Mouse (Mus musculus) C2C12 (cell line): ENCODE measurements around the gene Parp2. TPM values are rescaled to one million over a fixed set of nuclear protein-coding genes. Genes with fewer than 3 reads are reported as not detected.

Experiments
- H3K27me3 ChIP-seq: one replicate; pipeline ENCODE4 v1.6.1; 2011; ENCODE audit not compliant: control insufficient read depth, insufficient read depth, insufficient read length
- H3K36me3 ChIP-seq: one replicate; pipeline ENCODE4 v1.6.1; 2011; ENCODE audit not compliant: control insufficient read depth, insufficient read depth
- H3K4me3 ChIP-seq: one replicate; pipeline ENCODE4 v1.5.1; 2011; ENCODE audit warnings: mild to moderate bottlenecking, control low read depth; ENCODE audit not compliant: poor library complexity, insufficient read depth, severe bottlenecking
- H3K79me2 ChIP-seq: one replicate; pipeline ENCODE4 v1.6.1; 2011; ENCODE audit not compliant: control insufficient read depth, insufficient read depth
- H3K79me3 ChIP-seq: one replicate; pipeline ENCODE4 v1.6.1; 2011; ENCODE audit warnings: low read depth, control low read depth
- H3ac ChIP-seq: one replicate; pipeline ENCODE3; 2011; ENCODE audit warnings: low read depth; ENCODE audit not compliant: control insufficient read depth, insufficient read length
- CTCF ChIP-seq: IDR thresholded peaks from one replicate; pipeline ENCODE4 v1.5.1; 2011; ENCODE audit not compliant: control insufficient read depth, insufficient read depth, insufficient read length
- MAX ChIP-seq: IDR thresholded peaks from one replicate; pipeline ENCODE4 v1.6.1; 2011; ENCODE audit warnings: mild to moderate bottlenecking, control low read depth
- MYOD1 ChIP-seq: IDR thresholded peaks from one replicate; pipeline ENCODE4 v1.6.1; 2011; ENCODE audit warnings: low read depth; ENCODE audit not compliant: control insufficient read depth, insufficient read length
- polyA plus RNA-seq: library from polyadenylated mRNA; unstranded; fragments of >200 nt; fragmentation: generic; extraction: Trizol; gene quantifications from one replicate; pipeline ENCODE4 v1.2.1, GENCODE M21; 2012; ENCODE audit warnings: missing spikeins

Parp2 gene
- polyA plus RNA-seq, 1 experiment, result 18.2 TPM

DNA sequence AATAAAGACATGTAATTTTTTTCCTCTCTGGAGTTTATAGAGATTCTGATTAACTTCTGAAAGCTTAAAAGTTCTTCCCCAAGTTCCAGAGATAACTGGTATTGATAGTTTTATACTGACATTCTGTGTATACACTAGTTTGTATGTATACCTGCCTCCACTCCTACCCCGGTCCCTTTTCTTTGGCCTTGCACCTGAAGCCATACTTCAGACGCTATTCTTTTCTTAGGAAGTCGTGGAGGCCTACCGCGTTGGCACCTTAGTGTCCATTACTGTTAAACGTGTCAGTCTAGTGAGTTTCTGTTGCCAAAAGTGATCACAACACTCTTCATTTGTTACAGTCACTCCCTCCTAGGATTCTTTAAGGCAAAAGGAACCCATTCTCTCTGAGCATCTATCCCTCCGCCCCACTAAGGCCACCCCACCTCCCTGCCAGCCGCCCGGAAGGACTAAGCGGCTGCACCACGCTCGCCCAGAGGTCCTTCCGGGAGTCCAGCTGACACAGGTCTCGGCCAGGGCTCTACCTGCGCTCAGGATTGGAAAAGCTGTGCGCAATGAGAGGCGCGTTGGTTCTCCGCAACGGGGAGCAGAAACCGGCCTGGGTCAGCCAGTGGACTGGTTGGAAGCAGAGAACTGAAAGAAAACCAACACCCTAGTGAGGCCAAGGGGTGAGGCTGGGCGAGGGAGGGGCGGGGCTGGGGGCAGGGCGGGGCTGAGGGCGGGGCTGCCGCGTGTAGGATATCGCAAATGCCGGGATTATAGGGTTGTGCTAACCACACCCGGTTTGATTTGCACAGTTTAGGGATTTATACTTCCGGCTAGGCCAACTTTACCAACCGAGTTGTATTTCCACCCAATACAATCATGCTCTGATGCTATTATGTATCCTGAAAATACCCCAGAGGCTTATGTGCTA, 62.5 kb downstream of the Parp2 start, which contains the start of gene Tep1:
Gene Tep1, minus strand, starts transcription at position 672 of the 916 bp plus-strand sequence.
- no peaks in the 10 kb centered on the region for H3K27me3 ChIP-seq

DNA sequence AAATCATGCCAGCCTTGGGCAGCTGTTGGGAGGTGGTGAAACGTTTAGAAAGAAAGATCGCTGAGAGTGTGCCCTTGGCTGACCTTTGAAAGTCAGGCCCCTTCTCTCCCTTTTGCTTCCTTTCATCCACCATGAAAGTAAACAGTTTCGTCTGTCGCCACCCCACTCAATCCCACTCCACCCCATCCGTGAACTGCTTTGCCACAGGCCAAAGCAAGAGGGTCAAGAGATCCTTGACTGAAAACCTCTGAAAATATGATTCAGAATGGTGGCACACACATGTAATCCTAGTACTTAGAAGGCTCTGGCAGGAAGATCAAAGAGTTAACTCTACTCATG, 63.1 kb downstream of the Parp2 start:
- Histone ChIP-seq H3K4me3 (peak overlapping the region; percentile 46), H3K79me3 (no peaks in the 10 kb centered on the region), H3K27me3 (no peaks in the 10 kb centered on the region), H3K79me2 (peaks cover 12% of the 10 kb centered on the region), H3ac (peak overlapping the region; percentile 74), H3K36me3 (peaks cover 18% of the 10 kb centered on the region)
- peak; percentile 4 for TF ChIP-seq MAX
- no peak for TF ChIP-seq CTCF
- no peak for TF ChIP-seq MYOD1

More for the DNA sequence above, 62.5 kb downstream of the Parp2 start, which contains the start of gene Tep1:
- Histone ChIP-seq H3K36me3 (peaks cover 24% of the 10 kb centered on the region), H3K79me2 (peaks cover 12% of the 10 kb centered on the region), H3ac (peak within 1 kb of the TSS; percentile 74), H3K79me3 (no peaks in the 10 kb centered on the region), H3K4me3 (peak within 1 kb of the TSS; percentile 46)
- TF ChIP-seq MAX (peak; percentile 10), MYOD1 (no peak)

Other genes with a start within 250 kb of the Parp2 start
- not detected for gene Olfr744, start 193.0 kb upstream of the Parp2 start, polyA plus RNA-seq
- not detected for gene Olfr745, start 168.5 kb upstream of the Parp2 start, polyA plus RNA-seq
- not detected for gene Olfr746, start 160.8 kb upstream of the Parp2 start, polyA plus RNA-seq
- gene Olfr747, start 114.6 kb upstream of the Parp2 start, polyA plus RNA-seq, result not detected
- gene Olfr748, start 100.5 kb upstream of the Parp2 start, polyA plus RNA-seq, result not detected
- not detected for gene Olfr749, start 62.7 kb upstream of the Parp2 start, polyA plus RNA-seq
- 19.7 TPM for gene Ttc5, start 22.3 kb upstream of the Parp2 start, polyA plus RNA-seq
- 1.6 TPM for gene Ccnb1ip1, start 109 bp upstream of the Parp2 start, polyA plus RNA-seq
- gene Tep1, start 62.7 kb downstream of the Parp2 start, polyA plus RNA-seq, result 9.9 TPM
- 0.26 TPM for gene Klhl33, start 89.7 kb downstream of the Parp2 start, polyA plus RNA-seq
- gene Osgep, start 117.1 kb downstream of the Parp2 start, polyA plus RNA-seq, result 54.5 TPM
- 289 TPM for gene Apex1, start 117.1 kb downstream of the Parp2 start, polyA plus RNA-seq
- gene Pip4p1, start 123.0 kb downstream of the Parp2 start, polyA plus RNA-seq, result 93.6 TPM
- 67.0 TPM for gene Pnp, start 123.2 kb downstream of the Parp2 start, polyA plus RNA-seq
- 27.3 TPM for gene Gm49342, start 136.7 kb downstream of the Parp2 start, polyA plus RNA-seq
- 0.29 TPM for gene Pnp2, start 148.2 kb downstream of the Parp2 start, polyA plus RNA-seq
- gene Rnase10, start 199.9 kb downstream of the Parp2 start, polyA plus RNA-seq, result 0.19 TPM
- gene Rnase9, start 234.0 kb downstream of the Parp2 start, polyA plus RNA-seq, result not detected
- not detected for gene Rnase11, start 242.3 kb downstream of the Parp2 start, polyA plus RNA-seq
- not detected for gene Rnase12, start 249.8 kb downstream of the Parp2 start, polyA plus RNA-seq